Mouse (Mus musculus): ENCODE measurements around the gene Htr7. TPM values are rescaled to one million over a fixed set of nuclear protein-coding genes. Genes with fewer than 3 reads are reported as not detected.

The Htr7 gene
- total and polyA plus RNA-seq, 2 experiments from 2014 or later: 15.4 to 28.8 TPM

DNA sequence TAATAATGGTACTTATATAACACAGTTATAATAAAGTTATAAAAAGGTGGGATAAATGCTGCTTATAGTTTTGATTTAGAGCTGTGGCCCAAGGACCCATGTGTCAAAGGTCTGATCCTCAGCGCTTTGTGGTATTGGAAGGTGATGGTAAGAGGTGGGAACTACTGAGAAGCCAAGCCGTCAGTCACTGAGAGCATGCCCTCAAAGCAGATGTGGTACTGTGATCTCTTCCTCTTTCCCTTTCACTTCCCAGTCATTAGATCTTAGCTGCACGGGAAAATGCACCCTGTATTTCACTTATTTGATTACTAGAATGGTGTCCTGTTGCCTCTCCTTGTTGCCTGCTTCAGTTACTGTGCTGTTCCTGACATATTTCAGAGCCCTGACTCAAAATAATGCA is 59.9 kb downstream of the Htr7 start:
- DNase-seq (ENCODE audit: low spot score): no peak
- Histone ChIP-seq H3K4me1 (ENCODE audit: insufficient read depth, low read length) (no peaks in the 10 kb centered on the region), H3K9me3 (ENCODE audit: low read length) (no peaks in the 10 kb centered on the region), H3K36me3 (ENCODE audit: insufficient read depth, low read length) (no peaks in the 10 kb centered on the region), H3K9ac (replicated peaks; ENCODE audit: low read length, poor library complexity, severe bottlenecking) (no peak overlapping the region), H3K4me2 (ENCODE audit: low read depth, low read length, poor library complexity, severe bottlenecking) (no peak overlapping the region), H3K27me3 (ENCODE audit: insufficient read depth, low read length) (no peaks in the 10 kb centered on the region), H3K27ac (ENCODE audit: low read depth, low read length) (no peak overlapping the region), H3K4me3 (ENCODE audit: low read depth, low read length) (no peak overlapping the region)
- no peak for TF ChIP-seq CTCF (IDR thresholded peaks at IDR 0.05)
- ATAC-seq (ENCODE audit: low FRiP score): no peak
- 78% methylated on average over 3 of the region's 3 CpGs for WGBS

GRCm38 (mm10) chr19:35987461-35987860 is 69.8 kb downstream of the Htr7 start:
- no peak for DNase-seq (ENCODE audit: low spot score)
- Histone ChIP-seq H3K9ac (replicated peaks; ENCODE audit: low read length, poor library complexity, severe bottlenecking) (no peak overlapping the region), H3K27me3 (ENCODE audit: insufficient read depth, low read length) (no peaks in the 10 kb centered on the region), H3K9me3 (ENCODE audit: low read length) (no peaks in the 10 kb centered on the region), H3K4me2 (ENCODE audit: low read depth, low read length, poor library complexity, severe bottlenecking) (no peak overlapping the region), H3K36me3 (ENCODE audit: insufficient read depth, low read length) (no peaks in the 10 kb centered on the region), H3K4me1 (ENCODE audit: insufficient read depth, low read length) (no peaks in the 10 kb centered on the region), H3K4me3 (ENCODE audit: low read depth, low read length) (no peak overlapping the region), H3K27ac (ENCODE audit: low read depth, low read length) (no peak overlapping the region)
- ATAC-seq (ENCODE audit: low FRiP score): no peak
- no peak for TF ChIP-seq CTCF (IDR thresholded peaks at IDR 0.05)
- 83% methylated on average over 1 of the region's 1 CpGs for WGBS

DNA sequence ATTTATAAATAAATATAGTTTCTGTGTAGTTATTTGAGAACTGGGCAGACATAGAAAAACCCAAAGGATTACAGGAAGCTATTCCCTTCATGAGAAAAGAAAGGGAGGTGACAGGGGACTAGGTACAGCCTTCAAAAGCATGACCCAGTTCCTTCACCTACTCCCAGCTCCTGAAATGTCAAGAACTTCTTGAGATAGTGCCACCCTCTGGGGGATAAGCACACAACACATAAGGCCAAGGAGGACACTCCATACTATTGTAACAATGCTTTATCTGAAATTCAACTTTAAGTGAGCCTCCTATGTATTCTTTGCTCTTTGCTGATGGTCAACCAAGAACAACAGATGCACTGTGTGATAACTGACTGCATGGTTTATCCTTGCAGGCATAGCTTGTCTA is 82.6 kb downstream of the Htr7 start:
- no peak overlapping the region for H3K9ac ChIP-seq (replicated peaks; ENCODE audit: low read length, poor library complexity, severe bottlenecking)
- no peak overlapping the region for H3K4me2 ChIP-seq (ENCODE audit: low read depth, low read length, poor library complexity, severe bottlenecking)
- no peak overlapping the region for H3K4me3 ChIP-seq (ENCODE audit: low read depth, low read length)
- no peaks in the 10 kb centered on the region for H3K9me3 ChIP-seq (ENCODE audit: low read length)
- no peak for DNase-seq (ENCODE audit: low spot score)
- no peaks in the 10 kb centered on the region for H3K36me3 ChIP-seq (ENCODE audit: insufficient read depth, low read length)
- no peaks in the 10 kb centered on the region for H3K4me1 ChIP-seq (ENCODE audit: insufficient read depth, low read length)
- H3K27me3 ChIP-seq (ENCODE audit: insufficient read depth, low read length): no peaks in the 10 kb centered on the region
- H3K27ac ChIP-seq (ENCODE audit: low read depth, low read length): no peak overlapping the region
- no peak for ATAC-seq (ENCODE audit: low FRiP score)
- TF ChIP-seq CTCF (IDR thresholded peaks at IDR 0.05): no peak

- 86% methylated on average over 5 of the region's 5 CpGs for WGBS
- no peak for TF ChIP-seq CTCF (IDR thresholded peaks at IDR 0.05)
- ATAC-seq (ENCODE audit: low FRiP score): no peak
Measured at GRCm38 (mm10) chr19:35957656-35958055, 99.7 kb downstream of the Htr7 start.

DNA sequence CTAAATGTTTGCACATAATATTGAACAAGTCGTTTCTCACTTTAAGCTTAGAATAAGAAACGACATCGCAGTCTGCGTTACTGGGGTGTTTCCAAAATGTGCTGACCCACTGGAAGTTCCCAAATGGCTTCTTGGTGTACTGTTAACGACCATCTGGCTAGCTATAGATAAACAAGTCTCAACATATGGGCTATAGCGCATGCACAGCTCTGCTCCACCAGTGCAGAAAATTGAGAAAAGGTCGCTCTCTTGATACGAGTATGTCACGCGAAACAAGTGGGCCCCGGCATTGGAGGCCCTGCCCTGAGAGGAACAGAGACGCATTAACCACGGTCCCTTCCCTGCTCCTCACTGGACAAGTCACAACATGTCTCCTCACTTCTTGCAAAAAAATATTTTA is 101.6 kb downstream of the Htr7 start:
- 91% methylated on average over 13 of the region's 13 CpGs for WGBS
- Histone ChIP-seq H3K9ac (replicated peaks; ENCODE audit: low read length, poor library complexity, severe bottlenecking) (no peak overlapping the region), H3K4me3 (ENCODE audit: low read depth, low read length) (no peak overlapping the region), H3K27me3 (ENCODE audit: insufficient read depth, low read length) (no peaks in the 10 kb centered on the region), H3K4me1 (ENCODE audit: insufficient read depth, low read length) (no peaks in the 10 kb centered on the region), H3K36me3 (ENCODE audit: insufficient read depth, low read length) (no peaks in the 10 kb centered on the region), H3K27ac (ENCODE audit: low read depth, low read length) (no peak overlapping the region), H3K4me2 (ENCODE audit: low read depth, low read length, poor library complexity, severe bottlenecking) (no peak overlapping the region), H3K9me3 (ENCODE audit: low read length) (no peaks in the 10 kb centered on the region)
- ATAC-seq (ENCODE audit: low FRiP score) (0 out of 2 replicates have a peak, but pooled peaks have one; percentile 23), DNase-seq (ENCODE audit: low spot score) (no peak)
- TF ChIP-seq CTCF (IDR thresholded peaks at IDR 0.05): no peak

More at GRCm38 (mm10) chr19:35957656-35958055, 99.7 kb downstream of the Htr7 start:
- H3K36me3 ChIP-seq (ENCODE audit: insufficient read depth, low read length): no peaks in the 10 kb centered on the region
- no peaks in the 10 kb centered on the region for H3K9me3 ChIP-seq (ENCODE audit: low read length)
- no peak overlapping the region for H3K27ac ChIP-seq (ENCODE audit: low read depth, low read length)
- DNase-seq (ENCODE audit: low spot score): no peak
- no peak overlapping the region for H3K4me3 ChIP-seq (ENCODE audit: low read depth, low read length)
- H3K4me2 ChIP-seq (ENCODE audit: low read depth, low read length, poor library complexity, severe bottlenecking): no peak overlapping the region
- H3K4me1 ChIP-seq (ENCODE audit: insufficient read depth, low read length): no peaks in the 10 kb centered on the region
- no peak overlapping the region for H3K9ac ChIP-seq (replicated peaks; ENCODE audit: low read length, poor library complexity, severe bottlenecking)
- H3K27me3 ChIP-seq (ENCODE audit: insufficient read depth, low read length): no peaks in the 10 kb centered on the region

DNA sequence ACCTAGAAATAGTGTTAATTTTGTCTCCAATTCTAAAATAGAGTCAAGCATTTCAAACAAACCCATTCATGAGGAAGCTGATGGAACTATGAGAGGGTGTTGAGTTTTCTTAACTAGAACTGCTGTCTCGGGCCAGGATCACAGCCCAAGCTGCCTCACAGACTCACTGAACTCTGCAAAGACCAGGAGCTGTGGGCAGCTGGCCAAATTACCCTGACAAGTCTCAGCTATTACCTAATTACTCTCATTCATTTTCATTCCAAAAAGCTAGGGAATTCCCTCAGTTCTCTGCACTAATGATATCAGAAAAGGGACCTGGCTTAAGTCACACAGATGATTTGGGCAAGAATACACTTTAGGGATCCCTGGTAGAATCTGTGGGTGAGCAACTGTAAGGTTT is 107.4 kb downstream of the Htr7 start:
- H3K4me1 ChIP-seq (ENCODE audit: insufficient read depth, low read length): no peaks in the 10 kb centered on the region
- no peak overlapping the region for H3K9ac ChIP-seq (replicated peaks; ENCODE audit: low read length, poor library complexity, severe bottlenecking)
- ATAC-seq (ENCODE audit: low FRiP score) (no peak), DNase-seq (ENCODE audit: low spot score) (peak; percentile 51)
- whole genome bisulfite sequencing: 49% methylated on average over 1 of the region's 1 CpGs
- no peaks in the 10 kb centered on the region for H3K36me3 ChIP-seq (ENCODE audit: insufficient read depth, low read length)
- H3K27ac ChIP-seq (ENCODE audit: low read depth, low read length): no peak overlapping the region
- H3K4me2 ChIP-seq (ENCODE audit: low read depth, low read length, poor library complexity, severe bottlenecking): no peak overlapping the region
- H3K27me3 ChIP-seq (ENCODE audit: insufficient read depth, low read length): no peaks in the 10 kb centered on the region
- TF ChIP-seq CTCF (IDR thresholded peaks at IDR 0.05): no peak
- H3K4me3 ChIP-seq (ENCODE audit: low read depth, low read length): no peak overlapping the region
- no peaks in the 10 kb centered on the region for H3K9me3 ChIP-seq (ENCODE audit: low read length)
